Mouse (Mus musculus) layer of hippocampus, adult 2 months (tissue): ENCODE measurements at regions not wholly inside any gene's neighbourhood (a gene's known extent, or its start where the extent isn't known, plus 50 kb on each side); places are given as distances from the start of the nearest gene placed in this dataset.
"Not testable (repeated sequence)": the region's sequence is repeated elsewhere in the genome, so short reads cannot be mapped to it uniquely, and the experiment has no call there.

ENCODE experiments used
- DNase-seq, 2 experiments: peaks; one replicate each; pipeline ENCODE4 v3.0.0; 2022; ENCODE audit warnings: low spot score in 2 of 2
- H3K27ac ChIP-seq: fragments of 200-600 bp; 2 replicates; pipeline ENCODE4 v1.8.1; 2022
- H3K4me3 ChIP-seq: fragments of 200-600 bp; 2 replicates; pipeline ENCODE4 v1.8.1; 2022; ENCODE audit warnings: mild to moderate bottlenecking
- CTCF ChIP-seq: fragments of 200-600 bp; conservative IDR thresholded peaks from 2 replicates; pipeline ENCODE4 v1.8.1; 2022; ENCODE audit warnings: antibody characterized with exemption, mild to moderate bottlenecking, moderate library complexity

DNA sequence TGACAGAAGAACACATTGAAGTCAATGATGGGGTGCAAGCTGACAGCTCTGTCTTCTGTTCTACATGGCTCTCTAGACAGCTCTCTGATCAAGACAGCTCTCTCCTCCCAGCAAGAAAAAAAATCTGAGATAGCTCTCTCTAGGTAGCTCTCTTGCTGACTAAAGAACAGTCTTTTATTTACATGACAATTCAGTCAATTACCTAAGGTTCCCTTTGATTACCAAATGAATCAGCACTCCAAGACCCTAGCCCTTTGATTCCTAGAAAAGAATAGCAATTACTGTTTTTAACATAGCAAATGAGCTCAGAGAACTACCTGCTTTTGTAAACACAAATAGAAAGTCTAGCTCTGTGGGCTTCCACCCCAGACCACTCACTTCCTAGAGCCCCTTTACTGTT, 264.1 kb downstream of the Gm6685 start:
- no peak for DNase-seq
- no peak overlapping the region for H3K4me3 ChIP-seq
- no peak for TF ChIP-seq CTCF

DNA sequence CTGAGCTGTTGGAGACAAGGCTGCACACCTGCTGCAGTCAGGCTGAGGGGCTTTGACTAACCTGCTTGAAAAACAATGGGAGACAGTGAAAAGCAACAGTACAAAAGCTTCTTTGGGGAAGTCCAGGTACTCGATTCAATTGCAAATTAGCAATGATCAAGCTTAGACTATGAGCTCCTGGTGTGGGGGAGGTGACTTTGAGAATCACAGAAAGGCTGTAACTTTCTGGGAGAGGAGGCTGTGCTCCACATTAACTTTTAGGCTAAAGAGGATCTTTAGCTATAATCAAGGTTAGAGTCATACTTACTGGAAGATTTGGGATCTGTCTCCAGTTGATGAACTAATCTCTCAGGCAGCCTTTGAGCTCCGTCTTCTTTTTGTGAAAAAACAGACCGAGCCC, 303.4 kb downstream of the Gm6685 start:
- H3K27ac ChIP-seq, H3K4me3 ChIP-seq, DNase-seq: not testable (repeated sequence)

More for the DNA sequence above, 264.1 kb downstream of the Gm6685 start:
- H3K27ac ChIP-seq = no peak overlapping the region

DNA sequence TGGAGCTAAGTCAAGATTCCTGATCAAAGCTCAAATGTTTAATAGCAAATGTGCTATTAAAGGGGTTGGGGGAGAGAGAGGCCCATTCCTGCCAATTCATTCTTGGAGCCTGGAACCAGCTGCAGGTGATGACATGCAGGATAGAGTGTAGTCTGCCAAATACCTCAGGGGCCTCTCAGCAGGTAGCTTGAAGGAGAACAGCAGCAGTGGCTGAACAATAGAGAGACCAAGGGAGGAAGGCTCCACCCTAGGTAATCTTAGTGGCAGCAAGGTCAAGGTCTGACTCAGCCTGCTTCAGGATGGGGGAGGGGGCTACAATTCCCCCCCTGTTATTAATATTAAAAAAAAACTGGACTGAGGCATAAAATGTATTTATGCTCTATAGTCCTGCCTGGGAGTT, 304.1 kb downstream of the Gm6685 start:
- not testable (repeated sequence) for DNase-seq, H3K4me3 ChIP-seq

DNA sequence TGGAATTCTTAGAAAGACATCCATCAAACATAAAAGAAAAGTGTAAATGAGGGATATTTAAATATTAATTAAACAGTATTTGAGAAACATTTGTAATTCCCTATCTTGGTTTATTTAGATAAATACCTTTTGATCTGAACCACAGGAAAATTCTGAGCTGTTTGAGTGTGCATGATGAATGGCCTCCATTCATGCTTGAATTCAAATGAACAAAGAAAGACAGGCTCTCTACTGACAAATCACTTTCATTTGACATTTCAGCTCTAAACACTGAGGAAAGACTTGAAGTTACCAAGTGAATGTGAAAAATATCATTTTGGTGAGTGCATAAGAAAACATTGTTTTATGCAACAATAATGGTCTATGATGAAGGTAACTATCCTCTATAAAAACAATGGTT, 316.8 kb downstream of the Gm6685 start:
- no peak for TF ChIP-seq CTCF
- H3K4me3 ChIP-seq = no peak overlapping the region
- no peak for DNase-seq
- H3K27ac ChIP-seq = no peak overlapping the region

More for the DNA sequence above, 304.1 kb downstream of the Gm6685 start:
- H3K27ac ChIP-seq = not testable (repeated sequence)

DNA sequence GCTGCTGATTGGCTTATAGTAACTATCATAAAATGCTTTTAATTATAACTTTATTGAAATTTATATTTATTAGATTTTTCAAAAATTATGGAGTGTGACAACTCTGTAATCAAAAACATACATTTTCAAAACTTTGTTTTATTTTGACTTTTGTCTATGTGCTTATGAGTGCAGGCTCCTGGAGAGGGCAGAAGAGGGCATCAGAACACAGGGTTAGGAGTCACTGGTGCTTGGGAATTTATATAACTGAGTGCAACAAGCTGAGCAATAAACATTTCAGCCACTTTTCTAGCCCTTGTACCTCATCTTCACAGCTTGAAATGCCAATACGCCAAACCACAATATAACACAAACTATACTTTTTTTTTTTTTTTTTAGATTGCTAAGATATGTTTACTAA, 318.9 kb downstream of the Gm6685 start:
- H3K27ac ChIP-seq = no peak overlapping the region

More for the DNA sequence above, 318.9 kb downstream of the Gm6685 start:
- no peak for DNase-seq
- peak; percentile 62 for TF ChIP-seq CTCF
- H3K4me3 ChIP-seq = no peak overlapping the region
